Mouse (Mus musculus): ENCODE results near the gene Peak1.
"Not testable (repeated sequence)": the region's sequence is repeated elsewhere in the genome, so short reads cannot be mapped to it uniquely, and the experiment has no call there.

Peak1 gene

GRCm38 (mm10) chr9:56417948-56418737, at the start of gene Peak1, which contains the start of gene Hmg20a:
TSS of gene Peak1 (minus strand) at chr9:56418067.
TSS of gene Hmg20a (plus strand) at chr9:56418609.
- in situ Hi-C loops (cut with MboI; ENCODE audit: unreplicated experiment in 2 of 2) = loop anchor here (5.0 to 25.0 kb wide), 4 partner anchors 89 to 333 kb away; partner anchors contain the start of gene Pstpip1 (in 2 of the 2)

DNA sequence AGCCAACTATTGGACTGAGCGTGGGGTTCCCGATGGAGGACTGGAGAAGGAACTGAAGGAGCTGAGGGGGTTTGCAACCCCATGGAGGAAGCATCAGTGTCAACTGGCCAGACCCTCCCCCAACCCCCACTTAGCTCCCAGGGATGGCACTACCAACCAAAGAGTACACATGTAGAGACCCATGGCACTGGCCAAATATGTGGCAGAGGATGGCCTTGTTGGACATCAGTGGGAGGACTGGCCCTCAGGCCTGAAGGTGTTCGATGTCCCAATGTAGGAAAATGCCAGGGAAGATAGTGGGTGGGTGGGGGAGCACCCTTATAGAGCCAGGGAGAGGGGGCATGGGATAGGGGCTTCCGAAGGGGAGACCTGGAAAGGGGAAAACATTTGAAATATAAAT, 48.4 kb upstream of the Peak1 start:
- in situ Hi-C loops (cut with MboI; ENCODE audit: unreplicated experiment in 2 of 2) = no loop called here

DNA sequence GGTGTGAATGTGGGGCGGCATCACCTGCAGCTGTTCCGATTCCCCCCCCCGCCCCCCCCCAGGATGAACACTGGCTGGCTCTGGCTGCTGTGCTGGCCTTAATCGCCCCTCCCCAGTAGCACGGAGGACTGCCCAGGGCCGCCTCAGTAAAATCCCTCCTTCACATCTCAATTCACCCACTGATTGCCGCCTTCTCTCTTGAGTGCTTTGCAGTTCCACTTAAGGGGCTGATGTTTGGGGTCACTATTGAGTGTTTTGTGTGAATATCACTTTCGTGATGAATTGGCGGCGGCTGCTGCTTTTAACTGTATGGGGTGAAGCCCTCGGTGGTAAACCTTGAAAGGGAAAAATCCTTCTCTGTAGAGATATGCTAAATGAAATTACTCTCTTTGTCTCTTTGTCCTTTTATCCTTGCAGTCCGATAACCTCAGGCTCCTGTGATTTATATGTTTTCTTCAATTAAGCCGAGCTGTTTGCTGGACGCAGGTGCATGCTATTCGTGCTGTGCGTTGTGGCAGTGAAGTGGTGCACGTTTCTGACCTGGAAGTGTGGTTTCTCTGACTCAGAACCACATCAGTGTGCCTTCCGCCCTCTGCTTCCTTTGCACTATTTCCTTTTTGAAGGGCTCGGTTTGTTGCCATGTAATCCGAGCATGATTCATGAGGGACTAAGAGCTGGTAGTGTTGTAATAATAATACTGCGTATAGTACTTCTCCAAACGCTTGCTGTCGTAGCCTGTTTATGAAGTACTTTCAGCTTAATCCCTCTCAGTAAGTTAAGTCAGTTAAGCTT, 47.2 kb upstream of the Peak1 start:
- in situ Hi-C loops (cut with MboI; ENCODE audit: unreplicated experiment in 2 of 2) = no loop called here

GRCm38 (mm10) chr9:56463686-56464515, 46.0 kb upstream of the Peak1 start:
- in situ Hi-C loops (cut with MboI; ENCODE audit: unreplicated experiment in 2 of 2) = no loop called here

DNA sequence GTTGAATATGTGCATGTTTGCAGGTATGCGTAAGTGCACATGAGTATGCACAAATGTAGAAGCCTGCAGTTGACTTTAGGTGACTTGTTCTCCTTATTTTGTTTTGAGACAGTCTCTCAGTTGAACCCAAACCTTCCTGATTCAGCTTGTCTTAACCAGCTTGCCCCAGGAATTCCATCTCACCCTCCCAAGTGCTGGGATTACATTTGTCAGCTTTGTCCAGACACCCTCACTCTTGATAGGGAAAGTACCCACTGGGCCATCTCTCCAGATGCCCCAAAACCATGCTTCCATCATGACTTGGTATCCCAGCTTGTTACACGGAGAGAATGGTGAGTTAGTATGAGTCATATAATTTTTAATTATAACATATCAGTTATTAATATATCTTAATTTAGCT, 45.2 kb upstream of the Peak1 start:
- in situ Hi-C loops (cut with MboI; ENCODE audit: unreplicated experiment in 2 of 2) = no loop called here

DNA sequence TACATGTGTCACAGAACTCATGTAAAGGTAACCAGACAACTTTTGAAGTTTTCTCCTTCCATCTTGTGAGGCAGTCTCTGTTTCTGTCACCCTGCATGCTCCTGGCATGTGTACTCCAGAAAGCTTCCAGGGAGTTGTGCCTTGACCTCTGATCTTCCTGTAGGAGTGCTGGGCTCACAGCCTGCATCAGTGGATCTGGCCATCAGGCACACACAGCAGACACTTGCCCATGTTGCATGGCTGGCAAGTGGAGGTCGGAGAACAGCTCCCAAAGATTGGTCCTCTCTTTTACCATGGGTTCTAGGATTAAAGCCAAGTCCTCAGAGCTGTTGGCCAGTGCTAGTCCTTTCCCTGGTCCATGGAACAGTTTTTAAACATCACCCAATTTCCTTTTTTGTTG, 44.7 kb upstream of the Peak1 start:
- in situ Hi-C loops (cut with MboI; ENCODE audit: unreplicated experiment in 2 of 2) = no loop called here

DNA sequence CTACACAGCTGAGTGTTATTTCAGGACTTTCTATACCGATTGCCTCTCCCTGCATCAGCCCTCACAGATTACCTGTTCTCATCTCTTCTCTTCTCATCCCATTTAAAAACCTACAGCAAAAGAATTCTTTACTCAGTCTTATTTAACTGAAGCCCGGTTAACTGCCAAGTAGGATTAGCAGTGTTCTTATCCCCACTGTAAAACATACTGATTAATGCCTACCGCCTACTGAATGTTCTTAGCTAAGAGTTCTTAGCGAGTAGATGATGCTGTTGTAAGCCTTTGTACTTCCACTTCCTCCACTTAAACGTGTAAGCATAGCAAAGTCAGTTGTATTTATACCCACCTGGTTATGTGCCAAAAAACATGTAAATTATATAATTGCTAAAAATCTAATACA, 43.1 kb upstream of the Peak1 start:
- in situ Hi-C loops (cut with MboI; ENCODE audit: unreplicated experiment in 2 of 2) = no loop called here

DNA sequence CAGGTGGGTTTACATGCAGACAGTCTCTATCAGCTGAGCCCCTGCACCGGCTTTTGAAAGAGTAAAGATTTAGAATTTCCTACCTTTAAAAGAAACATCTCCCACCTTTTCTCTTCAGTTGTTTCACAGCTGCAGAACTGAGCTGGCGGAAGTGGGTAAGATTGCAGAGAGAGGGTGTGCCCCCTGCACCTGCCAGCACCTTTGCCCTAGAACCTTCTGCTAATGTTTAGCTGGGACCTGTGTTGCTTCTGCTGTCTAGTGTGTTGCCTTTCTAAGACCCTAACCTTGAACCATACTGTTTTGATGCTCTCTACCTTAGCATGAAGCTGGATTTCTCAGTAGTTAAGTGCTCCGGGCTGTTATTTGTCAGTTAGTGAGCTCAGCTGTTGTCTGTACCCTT, 38.6 kb upstream of the Peak1 start:
- in situ Hi-C loops (cut with MboI; ENCODE audit: unreplicated experiment in 2 of 2) = no loop called here

DNA sequence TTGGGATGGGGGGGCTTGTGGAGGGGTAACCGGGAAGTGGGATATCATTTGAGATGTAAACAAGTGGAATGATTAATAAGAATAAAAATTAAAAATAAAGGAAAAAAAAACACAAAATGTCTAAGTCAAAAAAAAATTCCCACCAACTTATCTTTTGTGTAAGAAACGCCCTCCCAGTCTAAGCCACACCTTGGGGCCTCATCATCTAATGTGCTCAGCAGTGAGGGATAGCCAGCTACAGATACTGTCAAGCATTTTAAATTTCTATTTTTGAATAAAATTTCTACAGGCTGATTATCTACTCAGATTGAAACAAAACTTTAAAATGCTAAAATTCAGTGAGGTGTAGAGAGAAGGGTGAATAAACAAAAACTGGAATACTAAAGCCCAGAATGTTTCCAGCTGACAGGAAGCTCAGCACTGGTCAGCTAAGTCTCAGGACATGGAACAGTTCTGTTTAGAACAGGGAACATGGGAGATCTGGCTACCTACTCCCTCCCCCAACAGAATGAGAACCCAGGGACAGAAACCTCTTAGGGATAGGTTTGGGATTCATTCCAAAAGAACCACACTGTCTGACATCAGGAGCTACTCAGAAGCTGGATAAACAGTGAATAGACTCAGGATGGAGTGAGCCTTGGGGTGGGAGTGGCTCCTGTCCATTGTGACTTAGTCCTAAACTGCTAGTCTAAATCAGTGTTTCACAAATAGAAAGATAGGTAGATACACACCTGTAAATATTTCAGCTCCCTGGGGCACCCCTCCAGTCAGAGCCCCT, 35.4 kb upstream of the Peak1 start:
- in situ Hi-C loops (cut with MboI; ENCODE audit: unreplicated experiment in 2 of 2) = no loop called here

GRCm38 (mm10) chr9:56451570-56451969, 33.7 kb upstream of the Peak1 start:
- in situ Hi-C loops (cut with MboI; ENCODE audit: unreplicated experiment in 2 of 2) = no loop called here

- in situ Hi-C loops (cut with MboI; ENCODE audit: unreplicated experiment in 2 of 2) = no loop called here
These were observed 21.8 kb upstream of the Peak1 start for GRCm38 (mm10) chr9:56439699-56440098.

DNA sequence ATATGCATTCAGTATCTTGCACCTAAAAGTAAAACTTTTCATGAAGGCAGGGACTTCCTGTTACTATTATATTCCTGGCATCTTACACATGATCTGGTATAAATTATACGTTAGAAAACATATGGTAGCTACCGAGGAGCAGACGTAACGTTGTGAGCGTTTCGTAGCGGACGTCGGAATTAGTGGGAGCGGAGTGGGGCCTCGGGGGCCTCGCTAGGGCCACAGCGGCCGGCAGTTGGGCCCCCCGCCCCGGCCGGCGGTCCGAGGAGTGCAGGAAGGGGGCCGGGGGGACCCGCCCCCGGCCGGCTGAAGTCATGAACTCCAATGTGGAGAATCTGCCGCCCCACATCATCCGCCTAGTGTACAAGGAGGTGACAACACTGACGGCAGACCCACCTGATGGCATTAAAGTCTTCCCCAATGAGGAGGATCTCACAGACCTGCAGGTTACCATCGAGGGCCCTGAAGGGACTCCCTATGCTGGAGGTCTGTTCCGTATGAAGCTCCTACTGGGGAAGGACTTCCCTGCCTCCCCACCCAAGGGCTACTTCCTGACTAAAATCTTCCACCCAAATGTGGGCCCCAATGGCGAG, 19.5 kb upstream of the Peak1 start:
- in situ Hi-C loops (cut with MboI; ENCODE audit: unreplicated experiment in 2 of 2) = not testable (repeated sequence)

GRCm38 (mm10) chr9:56435821-56436526, 18.1 kb upstream of the Peak1 start:
- in situ Hi-C loops (cut with MboI; ENCODE audit: unreplicated experiment in 2 of 2) = no loop called here

- in situ Hi-C loops (cut with MboI; ENCODE audit: unreplicated experiment in 2 of 2) = loop anchor here (5.0 to 25.0 kb wide), 2 partner anchors 77 to 338 kb away; partner anchors contain the start of gene Pstpip1 (in 1 of the 2)
These were observed 7.0 kb upstream of the Peak1 start for GRCm38 (mm10) chr9:56424861-56425260.

- in situ Hi-C loops (cut with MboI; ENCODE audit: unreplicated experiment in 2 of 2) = loop anchor here (5.0 to 25.0 kb wide), 2 partner anchors 80 to 335 kb away; partner anchors contain the start of gene Pstpip1 (in 1 of the 2)
These were observed 4.1 kb upstream of the Peak1 start for GRCm38 (mm10) chr9:56421991-56422390.

DNA sequence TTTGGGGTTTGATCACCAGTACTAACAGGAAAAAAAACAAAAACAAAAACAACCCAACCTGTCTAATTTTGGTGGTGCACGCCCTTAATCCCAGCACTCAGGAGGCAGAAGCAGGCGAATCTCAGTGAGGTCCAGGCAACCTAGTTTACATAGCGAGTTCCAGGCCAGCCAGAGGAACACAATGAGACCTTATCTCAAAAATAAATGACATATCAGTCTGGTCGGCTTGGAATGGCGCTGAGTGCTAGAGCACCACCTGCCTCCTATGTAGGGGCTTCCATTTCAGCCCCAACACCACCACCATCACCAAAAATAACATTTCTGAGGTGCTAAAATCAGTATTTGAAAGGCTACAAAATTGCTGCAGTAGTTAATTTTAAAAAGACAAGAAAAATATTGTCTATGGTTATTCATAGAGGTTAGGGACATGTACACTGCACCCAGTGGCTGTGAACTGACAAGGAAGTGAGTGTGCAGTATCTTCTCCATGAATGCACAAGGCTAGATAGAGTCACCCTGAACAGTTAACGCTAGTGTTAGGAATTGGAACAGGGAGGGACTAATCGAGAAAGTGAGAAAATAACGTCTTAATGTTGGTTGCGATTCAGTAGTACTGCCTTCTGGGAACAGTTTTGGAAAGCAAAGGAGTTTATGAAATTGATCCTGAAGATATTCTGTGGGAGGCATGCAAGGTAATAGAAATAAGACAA, 3.2 kb upstream of the Peak1 start:
- in situ Hi-C loops (cut with MboI; ENCODE audit: unreplicated experiment in 2 of 2) = loop anchor here (5.0 to 25.0 kb wide), 2 partner anchors 81 to 334 kb away; partner anchors contain the start of gene Pstpip1 (in 1 of the 2)

DNA sequence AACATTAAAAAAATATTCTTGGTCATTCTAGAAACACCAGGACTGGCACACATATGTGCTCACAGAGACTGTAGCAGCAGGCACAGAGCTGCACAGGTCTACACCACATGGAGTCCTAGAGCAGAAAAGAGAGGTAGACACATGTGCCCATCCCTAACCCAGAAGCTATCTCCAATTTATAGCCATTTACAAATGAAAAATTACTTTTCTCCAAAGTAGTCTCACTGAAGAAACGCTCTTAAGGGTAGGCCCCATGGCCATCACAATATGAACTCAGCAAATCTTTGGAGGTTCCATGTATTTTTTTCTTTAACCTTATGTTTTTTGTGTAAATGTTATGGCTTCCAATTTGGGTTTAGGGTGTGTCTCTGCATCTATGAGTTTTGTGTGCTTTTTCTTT, 2.4 kb upstream of the Peak1 start:
- in situ Hi-C loops (cut with MboI; ENCODE audit: unreplicated experiment in 2 of 2) = loop anchor here (5.0 to 25.0 kb wide), 2 partner anchors 82 to 333 kb away; partner anchors contain the start of gene Pstpip1 (in 1 of the 2)

- in situ Hi-C loops (cut with MboI; ENCODE audit: unreplicated experiment in 2 of 2) = loop anchor here (5.0 to 25.0 kb wide), 4 partner anchors 89 to 334 kb away; partner anchors contain the start of gene Pstpip1 (in 2 of the 2)
These were observed 922 bp upstream of the Peak1 start for GRCm38 (mm10) chr9:56418738-56419239.
